Mouse (Mus musculus) mesoderm, embryonic 11.5 days (tissue): ENCODE results near the gene Adamtsl5.
A peak's percentile ranks its signal among the peaks of the same experiment; 100 is the strongest.

Experiments used
- DNase-seq: peaks from one replicate; pipeline ENCODE4 v3.0.0-alpha.2; 2012; ENCODE audit warnings: low read depth, low spot score

The Adamtsl5 gene

DNA sequence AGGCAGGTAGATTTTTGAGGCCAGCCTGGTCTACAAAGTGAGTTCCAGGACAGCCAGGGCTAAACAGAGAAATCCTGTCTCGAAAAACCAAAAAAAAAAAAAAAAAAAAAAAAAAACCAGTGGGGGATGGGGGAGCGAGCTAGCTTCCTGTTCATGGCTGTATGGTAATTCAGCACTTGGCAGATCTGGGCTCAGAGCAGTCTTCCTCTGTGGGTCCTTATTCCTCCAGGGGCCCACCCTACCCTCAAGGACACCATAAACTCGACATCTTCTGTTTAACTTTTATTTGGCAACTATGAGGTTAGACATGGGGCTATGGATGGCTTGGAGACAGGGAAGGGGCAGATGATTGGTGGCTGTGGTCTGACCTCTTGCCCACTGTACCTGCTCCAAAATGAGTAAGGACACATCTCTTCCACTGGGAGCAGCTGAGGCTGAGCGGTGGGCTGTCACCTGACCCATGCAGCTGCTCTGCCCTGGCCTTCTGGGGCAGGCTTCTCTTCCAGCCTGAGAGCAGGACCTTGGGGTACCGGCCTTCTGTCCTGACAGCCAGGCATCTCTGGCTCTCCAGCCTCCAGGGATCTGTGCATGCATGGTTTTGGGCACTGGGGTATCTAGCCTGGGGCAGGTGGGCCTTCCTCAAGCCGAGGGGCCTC lies 27.1 kb downstream of the Adamtsl5 start:
- DNase-seq: no peak

GRCm38 (mm10) chr10:80320340-80320760 lies 27.9 kb downstream of the Adamtsl5 start, which contains the start of gene 2310011J03Rik:
Gene 2310011J03Rik, minus strand, starts transcription at chr10:80320537.
- DNase-seq: peak; percentile 92

DNA sequence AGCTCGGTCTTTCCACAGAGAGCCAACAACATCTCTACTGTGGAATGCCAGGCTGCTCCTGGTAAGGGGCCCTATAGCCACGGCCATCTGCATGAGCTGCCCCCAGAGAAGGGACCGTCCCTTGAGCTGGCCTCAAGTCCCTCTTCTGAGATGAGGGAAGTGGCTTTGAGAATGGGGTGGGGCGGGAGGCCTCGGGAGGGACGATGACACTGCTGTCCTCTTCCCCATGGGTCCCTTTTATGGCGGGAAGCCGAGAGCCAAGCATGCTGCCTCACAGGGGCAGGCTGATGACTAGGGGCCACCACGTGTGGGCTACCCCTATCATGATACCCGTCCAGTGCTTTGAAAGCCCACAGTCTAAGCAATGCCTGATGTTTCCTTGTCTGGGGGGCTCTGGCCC lies 31.2 kb downstream of the Adamtsl5 start:
- no peak for DNase-seq

- no peak for DNase-seq
These were observed 31.8 kb downstream of the Adamtsl5 start for GRCm38 (mm10) chr10:80316359-80316781.

- DNase-seq: no peak
These were observed 32.9 kb downstream of the Adamtsl5 start for GRCm38 (mm10) chr10:80315315-80315714.

DNA sequence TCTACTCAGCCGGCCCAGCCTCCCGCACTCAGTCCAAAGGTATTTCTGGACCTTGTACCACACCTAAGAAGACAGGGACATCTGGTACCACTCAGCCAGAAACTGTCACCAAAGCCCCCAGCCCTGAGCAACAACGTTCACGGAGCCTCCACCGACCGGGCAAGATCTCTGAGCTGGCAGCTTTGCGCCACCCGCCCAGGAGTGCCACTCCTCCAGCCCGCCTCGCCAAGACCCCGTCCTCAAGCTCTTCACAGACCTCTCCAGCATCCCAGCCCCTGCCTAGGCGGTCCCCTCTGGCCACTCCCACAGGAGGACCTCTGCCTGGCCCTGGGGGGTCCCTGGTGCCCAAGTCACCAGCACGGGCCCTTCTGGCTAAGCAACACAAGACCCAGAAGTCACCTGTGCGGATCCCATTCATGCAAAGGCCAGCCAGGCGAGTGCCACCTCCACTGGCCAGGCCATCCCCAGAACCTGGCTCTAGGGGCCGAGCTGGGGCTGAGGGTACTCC lies 33.7 kb downstream of the Adamtsl5 start:
- DNase-seq: no peak

DNA sequence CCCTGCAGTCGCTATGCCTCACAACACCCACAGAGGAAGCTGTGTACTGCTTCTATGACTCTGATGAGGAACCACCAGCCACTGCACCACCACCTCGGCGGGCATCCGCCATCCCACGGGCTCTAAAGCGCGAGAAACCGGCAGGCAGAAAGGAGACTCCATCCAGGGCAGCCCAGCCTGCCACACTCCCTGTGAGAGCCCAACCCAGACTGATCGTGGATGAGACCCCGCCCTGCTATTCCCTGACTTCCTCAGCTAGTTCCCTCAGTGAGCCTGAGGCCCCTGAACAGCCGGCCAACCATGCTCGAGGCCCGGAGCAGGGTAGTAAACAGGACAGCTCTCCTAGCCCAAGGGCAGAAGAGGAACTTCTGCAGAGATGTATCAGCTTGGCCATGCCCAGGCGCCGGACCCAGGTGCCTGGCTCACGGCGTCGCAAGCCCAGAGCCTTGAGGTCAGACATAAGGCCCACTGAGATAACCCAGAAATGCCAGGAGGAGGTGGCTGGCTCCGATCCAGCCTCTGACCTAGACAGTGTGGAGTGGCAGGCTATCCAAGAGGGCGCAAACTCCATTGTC lies 34.5 kb downstream of the Adamtsl5 start:
- no peak for DNase-seq

- no peak for DNase-seq
These were observed 35.4 kb downstream of the Adamtsl5 start for GRCm38 (mm10) chr10:80312586-80313504.

GRCm38 (mm10) chr10:80311560-80311959 lies 36.7 kb downstream of the Adamtsl5 start:
- DNase-seq: no peak

DNA sequence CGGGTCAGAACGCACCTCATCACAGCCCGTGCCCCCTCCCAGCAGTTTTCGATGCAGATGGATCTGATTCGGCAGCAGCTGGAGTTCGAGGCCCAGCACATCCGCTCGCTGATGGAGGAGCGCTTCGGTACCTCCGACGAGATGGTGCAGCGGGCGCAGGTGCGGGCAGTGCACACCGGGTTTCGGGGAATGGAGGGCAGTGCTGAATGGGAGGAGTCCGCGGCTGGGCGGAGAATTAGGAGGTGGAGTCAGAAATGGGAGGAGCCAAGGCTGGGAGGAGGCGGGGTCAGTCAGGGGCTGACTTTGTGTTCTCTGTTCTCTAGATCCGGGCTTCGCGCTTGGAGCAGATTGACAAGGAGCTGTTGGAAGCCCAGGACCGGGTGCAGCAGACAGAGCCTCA lies 43.4 kb downstream of the Adamtsl5 start:
- DNase-seq: peak; percentile 34

DNA sequence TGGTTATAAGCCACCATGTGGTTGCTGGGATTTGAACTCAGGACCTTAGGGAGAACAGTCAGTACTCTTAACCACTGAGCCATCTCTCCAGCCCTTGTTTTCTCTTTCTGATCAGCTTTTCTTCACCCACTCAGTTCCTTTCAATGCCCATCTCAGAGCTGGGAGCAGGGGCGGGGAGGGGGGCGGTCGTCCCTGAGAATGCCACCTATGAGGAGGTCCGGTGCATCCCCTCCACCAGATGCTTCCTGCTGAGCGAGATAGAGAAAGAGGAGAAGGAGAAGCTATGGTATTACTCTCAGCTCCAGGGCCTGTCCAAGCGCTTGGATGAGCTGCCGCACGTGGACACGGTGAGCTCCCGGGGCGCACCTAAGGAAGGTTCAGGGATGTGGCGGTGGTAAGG lies 43.8 kb downstream of the Adamtsl5 start:
- no peak for DNase-seq

DNA sequence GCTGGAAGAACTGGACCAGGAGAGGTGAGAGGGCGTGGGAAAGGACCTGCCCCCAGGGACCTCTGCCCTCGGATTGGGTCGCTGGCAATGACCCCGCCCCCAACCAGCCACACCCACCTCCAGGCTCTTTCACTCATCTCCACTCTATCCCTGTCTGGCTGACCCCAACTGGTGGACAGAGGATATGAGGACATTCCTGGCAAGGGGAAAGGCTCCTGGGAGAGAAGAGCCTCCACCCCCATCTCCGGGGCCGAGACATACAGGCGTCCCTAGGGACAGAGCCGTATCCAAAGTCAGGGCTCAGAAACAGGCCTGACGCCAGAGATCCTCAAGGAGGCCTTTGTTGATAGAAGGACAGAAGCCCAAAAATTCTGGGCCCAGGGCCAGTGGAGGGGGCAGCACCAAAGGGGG lies 45.7 kb downstream of the Adamtsl5 start:
- peak; percentile 45 for DNase-seq

DNA sequence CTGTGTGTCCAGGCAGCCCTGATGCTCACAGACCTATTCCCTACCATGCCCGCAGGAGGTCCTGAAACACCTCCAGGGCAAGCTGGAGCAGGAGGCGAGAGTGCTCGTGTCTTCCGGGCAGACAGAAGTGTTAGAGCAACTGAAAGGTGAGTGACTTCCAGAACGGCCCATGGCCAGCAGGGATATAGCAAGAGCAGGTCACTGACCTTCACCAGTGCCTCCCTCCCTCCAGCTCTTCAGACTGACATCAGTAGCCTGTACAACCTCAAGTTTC lies 46.2 kb downstream of the Adamtsl5 start:
- no peak for DNase-seq

DNA sequence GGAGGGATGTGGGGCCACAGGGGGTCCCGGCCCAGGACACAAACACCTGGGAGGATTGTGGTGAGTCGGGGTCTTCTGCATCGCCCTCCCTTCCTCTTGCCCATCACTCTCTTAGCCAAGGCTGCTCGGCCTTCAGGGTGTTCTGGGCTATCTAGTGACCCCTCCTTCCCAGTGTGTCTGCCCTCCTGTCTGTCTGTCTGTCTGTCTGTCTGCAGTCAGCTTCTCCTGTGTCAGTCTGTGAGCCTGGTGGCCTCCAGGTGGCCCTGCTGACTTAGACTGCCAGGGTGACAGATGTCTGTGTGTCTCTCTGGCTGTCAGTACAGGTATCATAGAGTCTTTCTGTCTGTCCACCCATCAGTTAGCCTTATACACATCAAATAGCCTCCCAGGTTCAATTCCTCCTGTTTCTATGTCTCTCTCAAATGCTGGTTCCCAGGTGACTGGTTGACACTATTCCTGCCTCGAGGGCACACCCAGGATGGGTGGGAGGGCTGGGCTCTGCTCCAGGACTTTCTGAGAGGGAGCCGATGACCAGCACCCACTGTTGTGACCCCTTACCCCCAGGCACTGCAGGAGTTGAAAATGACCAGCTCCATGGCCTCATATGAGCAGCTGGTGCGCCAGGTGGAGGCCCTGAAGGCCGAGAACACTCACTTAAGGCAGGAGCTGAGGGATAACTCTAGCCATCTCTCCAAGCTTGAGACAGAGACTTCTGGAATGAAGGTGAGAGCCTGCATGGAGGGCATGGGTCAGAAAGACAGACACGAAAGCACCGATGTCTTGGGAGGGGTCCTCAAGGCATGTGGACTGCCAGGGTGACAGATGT lies 46.7 kb downstream of the Adamtsl5 start:
- DNase-seq: no peak

GRCm38 (mm10) chr10:80300672-80301181 lies 47.5 kb downstream of the Adamtsl5 start:
- DNase-seq: peak; percentile 68

DNA sequence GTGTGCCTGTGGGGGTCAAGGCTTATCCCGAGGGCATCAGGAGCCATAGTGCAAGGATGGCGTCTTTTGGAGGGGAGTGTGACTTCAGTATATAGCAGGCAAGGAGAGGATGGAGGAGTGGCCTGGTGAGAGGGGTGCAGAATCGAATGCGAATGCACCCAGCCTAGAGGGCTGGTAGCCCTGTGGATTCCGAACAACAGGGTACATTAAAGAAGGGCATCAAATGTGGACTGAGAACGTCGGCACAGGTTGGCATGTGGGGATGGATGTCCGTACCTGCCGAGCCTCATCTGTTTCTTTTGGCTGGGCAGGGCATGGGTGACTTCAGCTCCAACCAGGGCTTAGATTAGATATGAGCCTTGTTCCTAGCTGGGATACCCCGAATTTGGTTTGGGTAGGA lies 48.4 kb downstream of the Adamtsl5 start:
- DNase-seq: no peak

GRCm38 (mm10) chr10:80299301-80299700 lies 48.9 kb downstream of the Adamtsl5 start:
- no peak for DNase-seq

- peak; percentile 90 for DNase-seq
These were observed 49.5 kb downstream of the Adamtsl5 start for GRCm38 (mm10) chr10:80298571-80299281.

GRCm38 (mm10) chr10:80297526-80298133 lies 50.6 kb downstream of the Adamtsl5 start:
- DNase-seq: no peak

- DNase-seq: no peak
These were observed 51.4 kb downstream of the Adamtsl5 start for GRCm38 (mm10) chr10:80296824-80297223.
